Mouse (Mus musculus) megakaryocyte-erythroid progenitor cell, adult 5 weeks (primary cell): ENCODE measurements around the gene Ncoa3. TPM values are rescaled to one million over a fixed set of nuclear protein-coding genes. Genes with fewer than 3 reads are reported as not detected.

Source experiments
- polyA plus RNA-seq: library from polyadenylated mRNA; stranded (reverse); fragments of >175 nt; gene quantifications from 2 replicates; pipeline ENCODE4 v1.2.3, GENCODE M21; 2012

Gene Ncoa3
- 26.8 and 29.5 TPM in 2 replicates for polyA plus RNA-seq

GRCm38 (mm10) chr2:165992270-165993172 is at the start of gene Ncoa3:
Ncoa3 (plus strand) TSS chr2:165992636.

Other genes with a start within 250 kb of the Ncoa3 start
- gene Zmynd8, start 93.6 kb upstream of the Ncoa3 start, polyA plus RNA-seq: 54.1 and 64.2 TPM in 2 replicates
- gene Sulf2, start 163.0 kb downstream of the Ncoa3 start, polyA plus RNA-seq: 1.4 TPM in 2 replicates